Mouse (Mus musculus) ovary, postnatal 10 days (tissue): ENCODE data around the gene Sepsecs.

Experiments used
- DNase-seq: peaks from one replicate; pipeline ENCODE4 v3.0.0; 2022; ENCODE audit warnings: low spot score

Sepsecs gene

DNA sequence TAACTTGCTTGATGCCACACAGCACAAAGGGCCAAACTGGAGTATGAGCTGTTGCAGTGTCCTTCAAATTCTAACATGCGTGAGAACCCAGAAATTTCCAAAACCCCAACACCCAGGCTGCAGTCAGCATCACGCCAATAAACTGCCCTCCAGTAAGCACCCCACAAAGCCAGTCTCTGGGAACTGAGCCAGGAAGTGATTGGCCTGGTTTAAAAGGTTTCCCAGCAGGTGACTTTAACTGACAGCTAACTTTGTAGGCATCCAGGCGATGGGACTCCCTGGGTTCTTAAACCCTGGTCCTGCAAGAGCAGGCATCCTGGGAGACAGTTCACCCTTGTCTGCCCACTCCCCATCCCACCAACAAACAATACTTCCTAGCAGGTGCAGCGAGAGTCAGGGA is 59.2 kb downstream of the Sepsecs start:
- DNase-seq, result no peak

DNA sequence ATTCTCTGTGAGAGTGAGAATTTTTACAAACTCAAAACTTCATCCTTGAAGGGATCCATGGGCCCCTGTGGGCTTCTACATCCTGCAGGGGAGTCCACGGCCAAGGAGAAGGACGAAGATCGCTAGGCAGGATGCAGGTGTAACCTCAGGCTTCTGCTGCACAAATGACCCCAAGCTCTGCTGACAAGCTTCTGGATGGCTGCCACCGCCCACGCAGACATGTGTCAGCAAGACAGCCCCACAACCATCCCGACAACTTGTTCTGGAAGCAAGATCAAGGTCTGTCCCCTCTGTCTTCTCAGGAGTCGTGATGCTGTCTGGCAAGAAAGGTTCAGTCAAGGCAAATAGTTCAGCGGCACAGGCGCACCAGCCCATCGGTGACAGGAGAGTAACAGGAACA is 59.8 kb downstream of the Sepsecs start:
- no peak for DNase-seq

DNA sequence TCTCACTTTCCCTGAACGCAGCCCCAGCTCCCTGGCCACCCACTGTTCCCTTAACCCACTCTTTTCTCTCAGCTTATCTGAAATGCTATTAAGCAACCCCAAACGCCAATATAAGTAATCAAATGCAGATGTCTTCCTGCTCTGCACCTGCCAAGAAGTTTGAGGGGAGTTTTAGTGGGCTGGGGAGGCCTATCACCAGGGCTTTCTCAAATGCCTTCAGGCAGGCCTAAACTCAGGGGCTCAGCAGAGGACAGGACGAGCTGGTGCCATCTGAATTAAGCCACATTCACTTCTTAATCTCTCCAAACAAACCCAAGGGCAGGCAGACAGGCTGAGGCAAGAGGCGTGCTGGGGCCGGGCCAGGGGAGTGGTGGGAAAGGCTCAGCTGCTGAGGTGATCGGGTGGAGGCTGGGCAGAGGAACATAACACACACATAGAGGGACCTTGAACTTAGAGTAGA is 64.9 kb downstream of the Sepsecs start:
- no peak for DNase-seq

DNA sequence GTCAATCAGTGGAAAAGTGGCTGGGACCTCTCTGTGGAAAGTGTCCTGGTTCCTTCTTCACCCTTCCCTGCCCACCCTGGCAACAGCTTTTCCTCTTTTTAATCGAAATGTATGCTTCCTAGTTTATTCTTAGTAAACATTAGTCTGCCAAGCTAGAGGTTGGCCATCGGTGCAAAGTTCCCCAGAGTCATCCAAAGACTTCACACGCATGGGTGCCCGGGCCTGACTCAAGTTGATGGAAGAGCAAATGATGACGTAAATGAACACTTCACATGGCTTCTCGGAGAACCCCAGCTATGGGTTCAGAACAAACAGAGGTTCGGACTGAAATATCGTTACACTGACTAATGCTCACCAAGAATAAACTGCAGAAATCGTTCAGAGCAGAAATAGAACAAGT is 78.9 kb downstream of the Sepsecs start:
- no peak for DNase-seq
